Mouse (Mus musculus): Measurements from ENCODE around the gene Irf6. TPM values are rescaled to one million over a fixed set of nuclear protein-coding genes. Genes with fewer than 3 reads are reported as not detected.
A peak's percentile ranks its signal among the peaks of the same experiment; 100 is the strongest.

The Irf6 gene
- polyA plus RNA-seq, 1 experiment from 2014 or later: 3.1 TPM

DNA sequence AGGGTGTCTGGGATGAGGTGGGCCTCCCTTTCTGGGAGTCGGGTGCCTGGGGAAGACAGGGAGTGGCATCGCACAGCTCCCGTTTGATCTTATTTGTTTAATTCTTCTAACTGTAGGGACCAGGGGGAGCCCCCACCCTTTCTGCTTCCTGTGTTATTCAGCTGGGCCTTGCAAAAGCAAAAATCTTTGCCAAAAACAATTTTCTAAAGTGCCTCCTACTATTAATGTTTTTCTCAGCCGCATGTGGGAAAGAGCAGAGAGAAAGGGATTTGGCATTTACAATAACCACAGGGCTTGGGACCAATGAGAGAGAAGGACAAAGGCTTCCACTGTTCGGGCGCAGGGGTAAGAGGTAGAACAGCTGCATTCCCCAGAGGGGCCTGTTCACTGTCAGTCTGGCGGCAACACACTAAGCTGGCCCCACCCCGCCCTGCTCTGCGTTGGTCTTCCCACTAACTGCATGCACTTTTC is 36.3 kb downstream of the Irf6 start:
- H3K27me3 ChIP-seq (replicated peaks): no peaks in the 10 kb centered on the region
- H3K36me3 ChIP-seq: no peaks in the 10 kb centered on the region
- no peak overlapping the region for H3K9ac ChIP-seq
- 38% methylated on average over 9 of the region's 9 CpGs for WGBS
- H3K9me3 ChIP-seq: no peaks in the 10 kb centered on the region
- no peak overlapping the region for H3K27ac ChIP-seq
- H3K4me1 ChIP-seq: peaks cover 6% of the 10 kb centered on the region; the same call in 1 of the 2 replicates
- H3K4me3 ChIP-seq: no peak overlapping the region
- H3K4me2 ChIP-seq (replicated peaks): peak overlapping the region; percentile 14; the same call in 1 of the 2 replicates
- ATAC-seq (ENCODE audit: low FRiP score, low read depth): peak; percentile 61; the same call in 1 of the 2 replicates

DNA sequence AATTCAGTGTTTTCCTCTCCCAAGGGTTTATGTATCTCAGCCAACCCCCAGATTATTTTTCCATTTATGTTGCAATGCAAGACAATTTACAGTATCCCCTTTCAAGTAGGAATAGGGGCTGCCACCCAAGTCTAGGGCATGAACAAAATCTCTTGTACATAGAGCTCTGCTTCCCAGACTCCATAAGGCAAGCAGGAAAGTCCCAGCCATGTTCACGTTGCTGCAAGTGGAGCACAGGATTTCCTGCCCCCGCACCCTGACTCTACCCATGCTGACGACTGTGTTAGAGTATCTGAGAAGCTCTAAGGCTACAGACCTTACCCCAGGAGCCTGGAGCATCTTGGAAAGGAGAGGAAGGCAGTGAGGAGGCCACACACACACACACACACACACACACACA is 36.9 kb downstream of the Irf6 start:
- Histone ChIP-seq H3K4me3 (no peak overlapping the region), H3K4me1 (peaks cover 6% of the 10 kb centered on the region; the same call in 1 of the 2 replicates), H3K4me2 (replicated peaks) (no peak overlapping the region), H3K27me3 (replicated peaks) (no peaks in the 10 kb centered on the region), H3K9ac (no peak overlapping the region), H3K27ac (no peak overlapping the region), H3K36me3 (no peaks in the 10 kb centered on the region), H3K9me3 (no peaks in the 10 kb centered on the region)
- ATAC-seq (ENCODE audit: low FRiP score, low read depth): no peak
- 66% methylated on average over 3 of the region's 3 CpGs for WGBS

DNA sequence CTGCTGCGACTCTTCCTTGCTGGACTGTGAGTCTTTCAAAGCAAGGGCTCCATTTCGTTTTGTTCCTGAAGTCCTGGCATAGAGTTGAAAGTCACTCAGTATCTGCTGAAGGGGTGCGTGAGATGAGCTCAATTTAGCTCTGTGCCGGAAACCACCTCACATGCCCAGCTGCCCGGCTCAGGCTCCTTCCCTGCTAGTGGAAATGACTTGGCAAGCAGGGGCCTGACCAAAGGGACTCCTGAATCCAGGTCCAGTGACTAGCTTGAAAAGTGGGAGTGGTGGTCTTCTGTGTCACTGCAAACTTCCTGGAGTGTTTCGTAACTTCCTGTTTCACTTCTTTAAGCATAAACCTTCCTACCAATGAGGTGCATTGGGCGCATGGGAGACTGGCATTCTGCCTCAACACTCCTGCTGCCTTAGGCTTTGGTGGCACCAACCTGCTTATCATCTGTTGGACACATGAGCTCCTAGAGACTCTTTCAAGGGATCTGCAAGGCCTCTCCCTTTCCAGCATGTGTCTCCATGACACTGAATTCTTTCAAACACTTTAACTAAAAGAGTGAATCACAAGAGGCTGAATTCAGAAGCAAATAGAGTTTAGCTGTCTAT is 38.9 kb downstream of the Irf6 start:
- no peak overlapping the region for H3K27ac ChIP-seq
- WGBS: 91% methylated on average over 7 of the region's 7 CpGs
- no peaks in the 10 kb centered on the region for H3K27me3 ChIP-seq (replicated peaks)
- H3K4me2 ChIP-seq (replicated peaks): no peak overlapping the region
- H3K9me3 ChIP-seq: no peaks in the 10 kb centered on the region
- H3K36me3 ChIP-seq: no peaks in the 10 kb centered on the region
- no peak overlapping the region for H3K9ac ChIP-seq
- no peak overlapping the region for H3K4me3 ChIP-seq
- ATAC-seq (ENCODE audit: low FRiP score, low read depth): no peak
- H3K4me1 ChIP-seq: peaks cover 6% of the 10 kb centered on the region; the same call in 1 of the 2 replicates

DNA sequence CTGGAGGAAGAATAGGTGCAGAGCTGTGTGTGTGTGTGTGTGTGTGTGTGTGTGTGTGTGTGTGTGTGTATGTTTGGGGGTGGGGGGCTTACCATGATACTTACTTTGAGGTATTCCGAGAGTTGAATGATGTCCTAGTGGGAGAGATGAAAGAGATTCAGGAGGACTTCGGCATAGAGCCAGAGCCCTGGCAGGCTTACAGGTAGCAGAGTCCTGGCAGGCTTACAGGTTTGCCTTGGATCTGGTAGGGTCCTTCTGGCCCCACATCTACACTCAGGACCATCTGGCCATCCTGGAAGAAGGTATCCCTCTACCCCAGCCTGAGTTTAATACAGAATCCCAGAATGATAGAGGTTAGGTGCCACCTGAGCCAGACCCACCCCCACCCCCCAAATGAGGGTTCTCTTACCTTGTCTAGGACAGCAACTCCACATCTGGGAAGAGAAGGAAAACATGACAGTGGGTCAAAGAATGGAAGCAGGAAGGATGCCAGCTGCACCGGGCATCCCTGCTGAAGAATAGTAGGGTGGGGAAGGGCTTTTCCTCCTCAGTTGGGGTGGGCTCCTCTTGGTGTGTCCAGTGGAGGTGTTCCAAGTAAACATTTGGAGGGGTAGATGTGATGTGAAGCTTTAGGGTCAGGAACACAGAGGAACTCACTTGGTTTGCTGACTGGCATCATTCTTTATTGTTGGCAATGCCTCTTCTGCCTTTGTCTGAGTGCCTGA is 41.7 kb downstream of the Irf6 start:
- no peaks in the 10 kb centered on the region for H3K9me3 ChIP-seq
- ATAC-seq (ENCODE audit: low FRiP score, low read depth): no peak
- H3K4me3 ChIP-seq: no peak overlapping the region
- no peaks in the 10 kb centered on the region for H3K36me3 ChIP-seq
- no peaks in the 10 kb centered on the region for H3K27me3 ChIP-seq (replicated peaks)
- 90% methylated on average over 3 of the region's 3 CpGs for WGBS
- H3K27ac ChIP-seq: no peak overlapping the region
- no peak overlapping the region for H3K4me2 ChIP-seq (replicated peaks)
- H3K9ac ChIP-seq: no peak overlapping the region
- H3K4me1 ChIP-seq: no peaks in the 10 kb centered on the region

DNA sequence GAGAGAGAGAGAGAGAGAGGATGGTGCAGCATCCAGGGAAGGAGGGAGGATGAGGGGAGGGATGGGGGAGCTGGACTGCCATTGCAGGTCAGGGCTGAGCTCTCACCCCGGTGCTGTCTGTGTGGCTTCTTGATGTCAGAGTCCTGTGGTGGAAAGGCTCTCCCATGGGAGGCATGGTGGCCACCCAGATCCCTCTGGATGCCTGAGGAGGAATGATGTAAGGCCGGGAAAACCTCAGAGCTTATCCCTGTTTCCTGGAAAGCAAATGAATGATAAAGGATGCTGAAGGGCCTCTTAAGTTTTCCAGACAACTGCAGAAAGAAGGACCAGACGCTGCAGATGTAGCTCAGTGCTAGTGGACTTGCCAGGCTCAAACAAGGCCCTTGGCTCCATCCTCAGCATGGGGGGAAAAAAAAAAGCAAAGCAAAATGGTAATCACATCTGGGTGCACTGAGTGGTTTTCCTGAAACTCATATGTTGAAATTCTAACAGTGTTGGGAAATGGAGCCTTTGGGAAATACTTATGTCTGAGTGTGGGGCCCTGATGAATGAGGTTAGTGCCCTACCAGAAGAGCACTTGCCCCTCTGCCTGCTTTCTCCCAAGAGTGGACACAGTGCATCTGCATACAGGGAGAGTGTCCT is 42.4 kb downstream of the Irf6 start:
- no peak for ATAC-seq (ENCODE audit: low FRiP score, low read depth)

DNA sequence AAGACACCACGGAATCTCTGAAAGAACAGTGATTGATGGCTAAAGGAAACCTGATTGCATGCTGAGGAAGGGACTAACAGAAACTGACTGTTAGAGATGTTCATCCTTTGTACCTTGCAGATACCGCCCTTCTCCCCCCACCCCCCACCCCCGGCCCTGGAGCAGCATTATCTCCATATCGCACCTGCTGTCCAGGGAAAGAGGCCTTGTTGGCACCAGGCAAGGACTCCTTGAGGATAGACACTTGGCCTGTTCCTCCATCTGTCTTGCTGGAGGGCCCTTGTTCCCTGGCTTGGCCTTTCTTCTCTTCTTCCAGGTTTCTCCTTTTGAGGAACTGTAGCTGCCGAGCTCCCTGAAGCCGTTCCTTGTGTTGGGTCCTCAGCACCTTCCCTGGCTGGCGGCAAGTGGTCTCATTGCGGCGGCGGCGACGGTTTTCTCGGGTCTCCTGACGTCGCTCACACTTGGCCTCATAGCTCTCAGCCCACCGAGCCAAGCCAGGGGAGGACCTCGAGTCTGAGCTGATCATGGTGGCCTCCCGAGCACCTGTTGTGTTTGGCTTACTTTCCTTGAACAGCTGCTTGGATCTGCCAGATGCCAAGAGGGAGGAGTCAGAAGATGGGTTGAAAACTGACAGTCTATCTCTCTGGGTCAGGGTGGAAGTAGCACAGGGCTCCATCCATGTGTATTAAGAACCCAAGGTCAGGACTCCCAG is 44.7 kb downstream of the Irf6 start:
- Histone ChIP-seq H3K36me3 (no peaks in the 10 kb centered on the region), H3K9ac (no peak overlapping the region), H3K9me3 (no peaks in the 10 kb centered on the region), H3K27ac (no peak overlapping the region), H3K4me2 (replicated peaks) (no peak overlapping the region), H3K27me3 (replicated peaks) (no peaks in the 10 kb centered on the region), H3K4me1 (no peaks in the 10 kb centered on the region), H3K4me3 (no peak overlapping the region)
- ATAC-seq (ENCODE audit: low FRiP score, low read depth): no peak
- 88% methylated on average over 18 of the region's 18 CpGs for WGBS

More for the DNA sequence above, 42.4 kb downstream of the Irf6 start:
- Histone ChIP-seq H3K27ac (no peak overlapping the region), H3K36me3 (no peaks in the 10 kb centered on the region), H3K9me3 (no peaks in the 10 kb centered on the region), H3K4me3 (no peak overlapping the region), H3K4me1 (no peaks in the 10 kb centered on the region), H3K9ac (no peak overlapping the region), H3K4me2 (replicated peaks) (no peak overlapping the region), H3K27me3 (replicated peaks) (no peaks in the 10 kb centered on the region)
- WGBS: 67% methylated on average over 3 of the region's 3 CpGs

DNA sequence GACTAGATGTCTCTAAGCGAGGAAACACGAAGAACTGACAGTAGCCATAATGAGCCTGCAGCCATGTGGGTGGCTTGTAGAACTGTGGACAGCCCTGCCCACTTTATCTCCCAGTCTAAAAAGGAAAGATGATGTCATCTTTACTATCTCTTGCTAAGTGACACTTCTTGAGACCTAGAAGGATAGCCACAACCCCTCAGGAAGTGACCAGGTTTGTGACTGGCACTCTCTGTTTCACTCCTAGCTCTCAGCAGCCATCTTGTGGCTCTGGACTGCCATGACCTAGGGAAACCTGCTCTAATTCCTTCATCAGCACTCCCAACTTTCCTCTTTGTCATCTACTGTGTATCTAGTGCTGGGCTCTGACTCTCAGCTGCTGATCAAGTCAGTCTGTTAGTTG is 45.4 kb downstream of the Irf6 start:
- ATAC-seq (ENCODE audit: low FRiP score, low read depth): no peak
- H3K27ac ChIP-seq: no peak overlapping the region
- H3K4me1 ChIP-seq: no peaks in the 10 kb centered on the region
- H3K27me3 ChIP-seq (replicated peaks): no peaks in the 10 kb centered on the region
- no peak overlapping the region for H3K9ac ChIP-seq
- no peaks in the 10 kb centered on the region for H3K9me3 ChIP-seq
- 86% methylated on average over 2 of the region's 2 CpGs for WGBS
- H3K4me2 ChIP-seq (replicated peaks): no peak overlapping the region
- no peaks in the 10 kb centered on the region for H3K36me3 ChIP-seq
- H3K4me3 ChIP-seq: no peak overlapping the region

DNA sequence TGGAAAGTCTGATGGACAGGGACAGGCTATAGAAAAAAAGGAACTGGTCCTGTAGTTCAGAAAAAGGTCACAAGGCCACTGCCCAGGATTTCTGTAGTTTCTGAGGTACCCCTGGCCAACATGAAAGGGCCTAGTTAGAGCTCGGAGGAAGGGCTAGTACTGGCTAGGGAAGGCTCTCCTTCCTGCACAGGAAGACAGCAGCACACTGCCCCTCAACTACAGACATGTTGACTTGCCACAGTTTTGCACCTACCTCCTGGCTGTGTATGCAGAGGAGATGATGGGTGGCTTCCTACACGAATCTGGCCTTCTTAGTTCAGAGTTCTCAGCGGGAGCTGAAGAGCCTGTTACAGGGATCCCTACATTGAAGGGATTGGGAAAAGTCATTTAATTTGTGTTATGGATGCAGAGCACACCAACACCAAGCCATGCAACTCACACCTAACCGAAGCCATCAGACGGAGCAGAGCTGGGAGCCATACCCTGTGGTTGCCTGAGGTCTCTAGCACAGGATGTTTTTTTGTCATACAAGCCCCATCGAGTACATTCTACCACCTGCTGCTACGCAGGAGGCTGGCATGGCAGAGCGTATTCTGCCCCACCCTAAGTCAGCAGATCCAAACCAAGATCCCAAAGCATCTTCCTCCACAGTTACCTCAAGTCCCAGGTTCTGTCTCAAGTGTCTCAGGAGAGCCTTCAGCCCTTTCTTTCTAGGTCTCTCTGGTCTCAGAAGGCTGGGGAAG is 47.9 kb downstream of the Irf6 start:
- WGBS: 87% methylated on average over 8 of the region's 8 CpGs
- Histone ChIP-seq H3K4me1 (no peaks in the 10 kb centered on the region), H3K4me3 (no peak overlapping the region), H3K9me3 (no peaks in the 10 kb centered on the region), H3K27ac (no peak overlapping the region), H3K36me3 (no peaks in the 10 kb centered on the region), H3K27me3 (replicated peaks) (no peaks in the 10 kb centered on the region), H3K4me2 (replicated peaks) (no peak overlapping the region), H3K9ac (no peak overlapping the region)
- no peak for ATAC-seq (ENCODE audit: low FRiP score, low read depth)

DNA sequence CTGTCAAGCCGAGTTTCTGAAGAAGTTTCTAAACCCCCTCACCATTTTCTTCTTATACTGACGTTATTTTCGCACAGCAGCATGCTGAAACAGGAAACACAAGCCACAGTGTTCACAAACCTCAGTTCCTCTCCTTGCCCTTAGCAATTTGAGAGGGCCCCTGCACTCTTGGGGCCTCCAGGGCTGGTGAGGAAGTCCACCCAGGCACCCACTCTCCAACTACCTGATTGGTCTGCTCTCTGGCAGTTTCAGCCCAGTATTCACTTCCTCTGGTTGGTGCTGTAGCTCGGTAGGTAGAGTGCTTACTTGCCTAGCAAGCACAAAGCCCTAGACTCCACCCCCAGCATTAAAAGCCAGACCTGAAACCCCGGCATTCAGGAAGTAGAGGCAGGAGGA is 48.5 kb downstream of the Irf6 start, which contains the start of gene Traf3ip3:
Gene Traf3ip3, minus strand, starts transcription at position 321 of the 396 bp plus-strand sequence.
- ATAC-seq (ENCODE audit: low FRiP score, low read depth): no peak

DNA sequence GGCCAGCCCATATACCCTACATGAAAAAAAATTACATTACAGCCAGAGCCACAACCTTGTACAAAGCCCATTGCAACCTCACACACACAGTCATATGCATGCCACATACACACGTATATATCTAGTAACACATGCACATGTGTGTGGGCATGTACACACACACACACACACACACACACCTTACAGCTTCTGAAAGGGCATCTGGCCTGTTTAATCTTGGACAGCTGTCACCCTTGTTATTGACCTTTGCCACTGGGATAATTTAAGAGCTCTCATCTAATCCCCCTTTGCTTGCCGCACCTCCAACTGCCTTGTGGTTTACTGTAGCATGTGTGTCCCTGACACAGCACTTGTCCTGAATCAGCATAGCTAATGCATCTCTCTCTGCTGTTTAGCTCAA is 50.9 kb downstream of the Irf6 start:
- H3K36me3 ChIP-seq: no peaks in the 10 kb centered on the region
- H3K4me2 ChIP-seq (replicated peaks): no peak overlapping the region
- ATAC-seq (ENCODE audit: low FRiP score, low read depth): no peak
- H3K9me3 ChIP-seq: no peaks in the 10 kb centered on the region
- no peak overlapping the region for H3K27ac ChIP-seq
- no peak overlapping the region for H3K9ac ChIP-seq
- no peaks in the 10 kb centered on the region for H3K27me3 ChIP-seq (replicated peaks)
- no peaks in the 10 kb centered on the region for H3K4me1 ChIP-seq
- no peak overlapping the region for H3K4me3 ChIP-seq
- 81% methylated on average over 2 of the region's 2 CpGs for WGBS

More for the DNA sequence above, 48.5 kb downstream of the Irf6 start, which contains the start of gene Traf3ip3:
- no peaks in the 10 kb centered on the region for H3K4me1 ChIP-seq
- no peak within 1 kb of the TSS for H3K27ac ChIP-seq
- H3K9me3 ChIP-seq: no peaks in the 10 kb centered on the region
- no peak within 1 kb of the TSS for H3K4me2 ChIP-seq (replicated peaks)
- WGBS: 63% methylated on average over 5 of the region's 5 CpGs
- H3K36me3 ChIP-seq: no peaks in the 10 kb centered on the region
- no peak within 1 kb of the TSS for H3K4me3 ChIP-seq
- H3K27me3 ChIP-seq (replicated peaks): no peaks in the 10 kb centered on the region
- H3K9ac ChIP-seq: no peak within 1 kb of the TSS

DNA sequence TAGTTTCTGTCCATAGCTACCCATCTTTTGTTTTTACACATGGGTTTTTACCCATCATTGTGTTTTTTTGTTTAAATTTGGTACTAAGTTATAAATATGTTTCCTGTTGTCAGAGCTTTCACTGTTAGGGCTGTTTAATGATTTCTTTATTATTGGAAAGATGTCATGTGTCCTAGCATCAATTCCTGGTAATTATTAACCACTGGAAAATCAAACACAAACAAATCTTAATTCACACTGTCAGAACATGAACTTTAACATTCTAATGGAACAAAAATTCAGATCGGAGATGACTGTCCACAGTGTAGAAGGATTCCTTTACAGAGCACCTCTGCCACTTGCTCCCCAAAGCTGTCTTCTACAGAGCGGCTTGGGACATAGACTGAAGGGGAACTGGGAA is 52.5 kb downstream of the Irf6 start:
- 93% methylated on average over 2 of the region's 2 CpGs for WGBS

More for the DNA sequence above, 52.5 kb downstream of the Irf6 start:
- Histone ChIP-seq H3K27me3 (replicated peaks) (no peaks in the 10 kb centered on the region), H3K4me3 (no peak overlapping the region), H3K4me1 (no peaks in the 10 kb centered on the region), H3K9me3 (no peaks in the 10 kb centered on the region), H3K27ac (no peak overlapping the region), H3K36me3 (no peaks in the 10 kb centered on the region), H3K4me2 (replicated peaks) (no peak overlapping the region), H3K9ac (no peak overlapping the region)
- ATAC-seq (ENCODE audit: low FRiP score, low read depth): no peak
